Mouse (Mus musculus) kidney, adult 2 months (tissue): ENCODE data around the gene Adm2. TPM values are rescaled to one million over a fixed set of nuclear protein-coding genes. Genes with fewer than 3 reads are reported as not detected.
A peak's percentile ranks its signal among the peaks of the same experiment; 100 is the strongest.

ENCODE experiments used
- DNase-seq: peaks from one replicate; pipeline ENCODE4 v3.0.0; 2021
- H3K27ac ChIP-seq: fragments of 200-500 bp; 2 replicates; pipeline ENCODE4 v1.5.1; 2012; ENCODE audit warnings: low read depth, low read length, control low read depth, inconsistent platforms; ENCODE audit not compliant: insufficient read depth
- H3K27me3 ChIP-seq: fragments of 200-500 bp; replicated peaks from 2 replicates; pipeline ENCODE4 v1.6.1; 2012; ENCODE audit warnings: mild to moderate bottlenecking, moderate library complexity, low read length, inconsistent platforms; ENCODE audit not compliant: control insufficient read depth, insufficient read depth
- H3K36me3 ChIP-seq: fragments of 200-500 bp; 2 replicates; pipeline ENCODE4 v1.6.1; 2012; ENCODE audit warnings: mild to moderate bottlenecking, moderate library complexity, low read length, inconsistent platforms; ENCODE audit not compliant: control insufficient read depth, insufficient read depth
- H3K4me1 ChIP-seq: fragments of 200-500 bp; 2 replicates; pipeline ENCODE4 v1.6.1; 2011; ENCODE audit warnings: low read length; ENCODE audit not compliant: control insufficient read depth, insufficient read depth
- H3K4me3 ChIP-seq: fragments of 200-500 bp; 2 replicates; pipeline ENCODE4 v1.5.1; 2011; ENCODE audit warnings: mild to moderate bottlenecking, low read depth, low read length, control low read depth; ENCODE audit not compliant: insufficient read depth
- CTCF ChIP-seq: fragments of 200-500 bp; conservative IDR thresholded peaks from 2 replicates; pipeline ENCODE4 v1.5.1; 2011; ENCODE audit warnings: low read depth, mild to moderate bottlenecking, control low read depth, low read length, moderate library complexity, mixed read lengths; ENCODE audit not compliant: insufficient read depth, insufficient read length
- POLR2A ChIP-seq: fragments of 200-500 bp; IDR thresholded peaks from one replicate; pipeline ENCODE4 v1.6.1; 2011; ENCODE audit warnings: low read depth, low read length, control low read depth
- WGBS: fragments of 180-500 bp; shearing (Covaris S2); methylation state at CpG from one replicate; pipeline ENCODE4 v1.1.7; 2018; 5-methylcytosine and 5-hydroxymethylcytosine counted together
- polyA plus RNA-seq: library from polyadenylated mRNA; depleted of rRNA; stranded (reverse); fragments of >200 nt; gene quantifications from 2 replicates; pipeline ENCODE4 v1.2.3, GENCODE M21; 2012

The Adm2 gene
- polyA plus RNA-seq, 1 experiment: 12.1 TPM

- no peaks in the 10 kb centered on the region; the same call in 1 of the 2 replicates for H3K36me3 ChIP-seq
- 74% methylated on average over 8 of the region's 8 CpGs for WGBS
These were observed 26.8 kb upstream of the Adm2 start for GRCm38 (mm10) chr15:89295580-89296165.

GRCm38 (mm10) chr15:89296465-89296864 lies 26.1 kb upstream of the Adm2 start:
- Histone ChIP-seq H3K4me1 (no peaks in the 10 kb centered on the region), H3K4me3 (no peak overlapping the region), H3K27ac (no peak overlapping the region), H3K36me3 (no peaks in the 10 kb centered on the region; the same call in 1 of the 2 replicates), H3K27me3 (no peaks in the 10 kb centered on the region)
- 50% methylated on average over 1 of the region's 1 CpGs for WGBS
- TF ChIP-seq POLR2A (no peak), CTCF (no peak)
- peak; percentile 40 for DNase-seq

More at GRCm38 (mm10) chr15:89295580-89296165, 26.8 kb upstream of the Adm2 start:
- no peak for TF ChIP-seq POLR2A
- TF ChIP-seq CTCF: no peak
- Histone ChIP-seq H3K27ac (no peak overlapping the region), H3K4me1 (no peaks in the 10 kb centered on the region), H3K4me3 (no peak overlapping the region), H3K27me3 (no peaks in the 10 kb centered on the region)
- no peak for DNase-seq

DNA sequence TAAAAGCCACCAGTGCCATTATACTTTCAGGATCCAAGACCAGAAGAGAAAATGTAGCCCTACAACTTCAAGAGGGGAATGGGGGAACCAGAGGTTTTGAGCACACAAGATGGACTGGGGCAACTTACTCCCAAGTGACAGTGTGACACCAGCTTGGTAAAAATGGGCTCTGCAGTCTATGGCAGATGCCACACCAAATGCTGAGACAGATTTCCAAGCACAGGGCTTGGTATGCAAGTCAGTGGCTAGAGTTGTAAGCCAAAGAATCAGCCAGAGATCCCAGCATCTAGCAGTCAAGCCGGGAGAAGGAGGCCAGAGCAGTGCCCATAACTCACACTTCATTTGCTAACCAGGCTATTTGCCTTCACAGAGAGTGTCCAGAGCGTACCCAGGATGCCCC lies 24.8 kb upstream of the Adm2 start:
- no peak for DNase-seq
- Histone ChIP-seq H3K36me3 (no peaks in the 10 kb centered on the region; the same call in none of the 2 replicates), H3K4me3 (no peak overlapping the region), H3K4me1 (no peaks in the 10 kb centered on the region), H3K27ac (no peak overlapping the region), H3K27me3 (no peaks in the 10 kb centered on the region)
- 95% methylated on average over 2 of the region's 2 CpGs for WGBS
- TF ChIP-seq POLR2A (no peak), CTCF (no peak)

- no peaks in the 10 kb centered on the region for H3K4me1 ChIP-seq
These were observed 22.3 kb upstream of the Adm2 start for GRCm38 (mm10) chr15:89300180-89300579.

DNA sequence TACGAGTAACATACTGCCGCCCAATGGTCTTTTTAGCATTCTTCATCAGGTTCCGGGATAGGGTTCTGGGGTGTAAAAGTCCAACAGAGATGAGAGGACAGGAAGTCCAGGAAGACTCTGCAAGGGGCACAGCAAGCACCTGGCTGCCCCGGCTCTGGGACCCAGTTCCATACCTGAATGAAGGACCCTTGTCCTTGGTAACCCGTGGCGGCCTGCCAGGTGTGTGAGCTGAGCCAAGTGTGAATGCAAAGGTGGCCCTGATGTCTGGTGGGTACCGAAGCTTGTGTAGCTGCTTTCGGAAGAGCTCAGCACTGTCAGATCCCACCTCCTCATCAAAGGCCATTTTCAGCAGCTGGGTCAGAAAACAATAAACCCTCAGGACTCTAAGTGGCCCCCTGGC lies 21.9 kb upstream of the Adm2 start:
- Histone ChIP-seq H3K4me3 (no peak overlapping the region), H3K4me1 (no peaks in the 10 kb centered on the region)
- WGBS: 75% methylated on average over 8 of the region's 8 CpGs

More at GRCm38 (mm10) chr15:89300180-89300579, 22.3 kb upstream of the Adm2 start:
- peak; percentile 63 for DNase-seq
- Histone ChIP-seq H3K36me3 (no peaks in the 10 kb centered on the region; the same call in none of the 2 replicates), H3K27ac (no peak overlapping the region), H3K4me3 (no peak overlapping the region), H3K27me3 (no peaks in the 10 kb centered on the region)
- 63% methylated on average over 13 of the region's 13 CpGs for WGBS
- no peak for TF ChIP-seq POLR2A

GRCm38 (mm10) chr15:89305966-89306365 lies 16.6 kb upstream of the Adm2 start:
- Histone ChIP-seq H3K27ac (no peak overlapping the region), H3K27me3 (no peaks in the 10 kb centered on the region), H3K4me3 (no peak overlapping the region), H3K4me1 (peaks cover 10% of the 10 kb centered on the region; the same call in 1 of the 2 replicates), H3K36me3 (no peaks in the 10 kb centered on the region; the same call in none of the 2 replicates)
- no peak for DNase-seq
- TF ChIP-seq POLR2A (no peak), CTCF (no peak)
- WGBS: 79% methylated on average over 1 of the region's 1 CpGs

More for the DNA sequence above, 21.9 kb upstream of the Adm2 start:
- TF ChIP-seq POLR2A (no peak), CTCF (no peak)
- peak; percentile 26 for DNase-seq
- Histone ChIP-seq H3K27me3 (no peaks in the 10 kb centered on the region), H3K36me3 (no peaks in the 10 kb centered on the region; the same call in none of the 2 replicates), H3K27ac (no peak overlapping the region)

DNA sequence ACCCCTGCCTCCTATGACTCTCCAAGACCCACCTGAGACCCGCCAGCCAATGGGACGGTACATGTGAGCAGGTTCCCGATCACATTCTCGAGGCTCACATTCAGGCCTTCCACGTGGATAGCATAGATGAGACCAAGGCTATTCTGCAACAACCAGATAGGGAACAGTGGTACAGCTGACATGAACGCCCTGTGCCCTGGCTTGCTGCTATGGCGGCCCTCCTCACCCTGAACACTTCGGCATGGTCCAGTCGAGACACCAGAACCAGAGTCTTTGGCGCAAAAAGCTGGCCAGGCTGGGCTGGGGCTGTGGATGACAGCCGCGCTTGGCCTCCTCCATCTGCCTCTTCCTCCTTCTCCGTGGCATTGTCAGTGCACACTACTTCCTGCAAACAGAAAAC lies 15.1 kb upstream of the Adm2 start:
- Histone ChIP-seq H3K27ac (no peak overlapping the region), H3K36me3 (no peaks in the 10 kb centered on the region; the same call in 1 of the 2 replicates), H3K4me1 (peaks cover 13% of the 10 kb centered on the region; the same call in 1 of the 2 replicates), H3K27me3 (no peaks in the 10 kb centered on the region), H3K4me3 (no peak overlapping the region)
- no peak for DNase-seq
- TF ChIP-seq CTCF (no peak), POLR2A (no peak)
- 89% methylated on average over 13 of the region's 13 CpGs for WGBS
